26 mouse cellular contexts compared by ENCODE assay signal in genomic region chr6:94598421-94598820, GRCm38 (mm10).
DNase-seq lines count a peak whose midpoint lies in the region; ATAC-seq lines count a peak whose summit lies in the region.
"Had no signal": no experiment of that assay in that cellular context is flagged by ENCODE, and none has a peak within 500 bp of the region (broad histone marks: within the 10 kb centered on the region; RNA-seq: fewer than 3 reads in every experiment).

No protein-coding gene starts in this region.

- peak; percentile 78 for DNase-seq in heart, adult 11 months
- DNase-seq in heart, embryonic 10.5 days (ENCODE audit: low spot score): no peak
- DNase-seq in hindbrain, embryonic 14.5 days (ENCODE audit: low spot score): no peak
- peak; percentile 20 for DNase-seq in adipocyte (ENCODE audit: low spot score)
- DNase-seq in forebrain, embryonic 11.5 days (ENCODE audit: low spot score): no peak
- DNase-seq: adrenal gland, adult 8-10 months; B cell, adult 2 months; cerebellum, adult 11 months; cerebellum, adult 9-10 months; cerebellum, postnatal 36 days; kidney, adult 11 months; kidney, postnatal 25 days; liver; thymus, postnatal 4 days had no signal

- no peak overlapping the region for H3K27ac ChIP-seq in heart, embryonic 10.5 days
- no peak overlapping the region for H3K27ac ChIP-seq in hindbrain, embryonic 16.5 days (ENCODE audit: low read depth, low read length)
- H3K27ac ChIP-seq in hindbrain, embryonic 14.5 days: no peak overlapping the region
- peak overlapping the region; percentile 1; the same call in 1 of the 2 replicates for H3K27ac ChIP-seq in limb, embryonic 15.5 days
- H3K27ac ChIP-seq in forebrain, embryonic 11.5 days (ENCODE audit: low read depth, low read length): no peak overlapping the region
- H3K27ac ChIP-seq: embryonic facial prominence, embryonic 12.5 days; forebrain, embryonic 10.5 days; hindbrain, embryonic 12.5 days; kidney, embryonic 15.5 days; lung, embryonic 15.5 days had no signal

- peaks cover 70% of the 10 kb centered on the region for H3K4me1 ChIP-seq in heart, embryonic 10.5 days
- no peaks in the 10 kb centered on the region for H3K4me1 ChIP-seq in hindbrain, embryonic 16.5 days (ENCODE audit: control insufficient read depth, insufficient read depth, low read depth, low read length)
- H3K4me1 ChIP-seq in hindbrain, embryonic 14.5 days (replicated peaks; ENCODE audit: control insufficient read depth, insufficient read depth, low read length): peaks cover 18% of the 10 kb centered on the region; the same call in 1 of the 2 replicates
- peaks cover 29% of the 10 kb centered on the region for H3K4me1 ChIP-seq in limb, embryonic 15.5 days
- H3K4me1 ChIP-seq in forebrain, embryonic 11.5 days (replicated peaks; ENCODE audit: control insufficient read depth, insufficient read depth, low read length): no peaks in the 10 kb centered on the region; the same call in 1 of the 2 replicates
- H3K4me1 ChIP-seq: lung, embryonic 15.5 days had no signal

- no peaks in the 10 kb centered on the region for H3K9me3 ChIP-seq in heart, embryonic 10.5 days
- no peaks in the 10 kb centered on the region for H3K9me3 ChIP-seq in hindbrain, embryonic 16.5 days (ENCODE audit: control insufficient read depth, low read length)
- no peaks in the 10 kb centered on the region for H3K9me3 ChIP-seq in hindbrain, embryonic 14.5 days (ENCODE audit: control insufficient read depth, low read length)
- H3K9me3 ChIP-seq in limb, embryonic 15.5 days: no peaks in the 10 kb centered on the region
- H3K9me3 ChIP-seq in forebrain, embryonic 11.5 days (ENCODE audit: control insufficient read depth, low read length): no peaks in the 10 kb centered on the region
- H3K9me3 ChIP-seq: embryonic facial prominence, embryonic 12.5 days; forebrain, embryonic 10.5 days; hindbrain, embryonic 12.5 days; kidney, embryonic 15.5 days; lung, embryonic 15.5 days had no signal

- 71% methylated on average over 12 of the region's 12 CpGs for WGBS in heart, embryonic 10.5 days
- WGBS in hindbrain, embryonic 16.5 days: 81% methylated on average over 12 of the region's 12 CpGs
- WGBS in hindbrain, embryonic 14.5 days: 71% methylated on average over 12 of the region's 12 CpGs
- WGBS in limb, embryonic 15.5 days: 62% methylated on average over 12 of the region's 12 CpGs
- WGBS in forebrain, embryonic 11.5 days: 94% methylated on average over 12 of the region's 12 CpGs

- no peak overlapping the region for H3K4me3 ChIP-seq in heart, embryonic 10.5 days
- H3K4me3 ChIP-seq in hindbrain, embryonic 16.5 days (ENCODE audit: low read length): no peak overlapping the region
- no peak overlapping the region for H3K4me3 ChIP-seq in hindbrain, embryonic 14.5 days (replicated peaks; ENCODE audit: low read length)
- no peak overlapping the region for H3K4me3 ChIP-seq in limb, embryonic 15.5 days
- no peak overlapping the region for H3K4me3 ChIP-seq in forebrain, embryonic 11.5 days (ENCODE audit: low read depth, low read length)
- H3K4me3 ChIP-seq: embryonic facial prominence, embryonic 12.5 days; forebrain, embryonic 10.5 days; hindbrain, embryonic 12.5 days; kidney, embryonic 15.5 days; lung, embryonic 15.5 days had no signal

- no peaks in the 10 kb centered on the region for H3K27me3 ChIP-seq in heart, embryonic 10.5 days (ENCODE audit: insufficient read depth, poor library complexity, severe bottlenecking)
- H3K27me3 ChIP-seq in hindbrain, embryonic 16.5 days (replicated peaks; ENCODE audit: control insufficient read depth, insufficient read depth, low read length): no peaks in the 10 kb centered on the region
- no peaks in the 10 kb centered on the region for H3K27me3 ChIP-seq in hindbrain, embryonic 14.5 days (ENCODE audit: control insufficient read depth, insufficient read depth, low read length)
- H3K27me3 ChIP-seq in limb, embryonic 15.5 days: no peaks in the 10 kb centered on the region
- H3K27me3 ChIP-seq in forebrain, embryonic 11.5 days (ENCODE audit: control insufficient read depth, insufficient read depth, low read length): no peaks in the 10 kb centered on the region
- H3K27me3 ChIP-seq: embryonic facial prominence, embryonic 12.5 days; hindbrain, embryonic 12.5 days; kidney, embryonic 15.5 days; lung, embryonic 15.5 days had no signal

- H3K4me2 ChIP-seq in hindbrain, embryonic 16.5 days (ENCODE audit: low read length): no peak overlapping the region
- no peak overlapping the region for H3K4me2 ChIP-seq in hindbrain, embryonic 14.5 days (replicated peaks)
- H3K4me2 ChIP-seq in limb, embryonic 15.5 days: no peak overlapping the region
- no peak overlapping the region for H3K4me2 ChIP-seq in forebrain, embryonic 11.5 days (ENCODE audit: low read depth, low read length, severe bottlenecking)
- H3K4me2 ChIP-seq: embryonic facial prominence, embryonic 12.5 days; hindbrain, embryonic 12.5 days; kidney, embryonic 15.5 days; lung, embryonic 15.5 days; midbrain, embryonic 11.5 days had no signal

- H3K36me3 ChIP-seq in heart, embryonic 10.5 days: peaks cover 20% of the 10 kb centered on the region; the same call in 1 of the 2 replicates
- H3K36me3 ChIP-seq in hindbrain, embryonic 16.5 days (ENCODE audit: control insufficient read depth, insufficient read depth, low read length): 0 out of 2 replicates have a peak, but pooled peaks cover 3% of the 10 kb centered on the region
- H3K36me3 ChIP-seq in hindbrain, embryonic 14.5 days (replicated peaks; ENCODE audit: control insufficient read depth, insufficient read depth): peaks cover 9% of the 10 kb centered on the region
- peaks cover 17% of the 10 kb centered on the region; the same call in 1 of the 2 replicates for H3K36me3 ChIP-seq in limb, embryonic 15.5 days
- no peaks in the 10 kb centered on the region; the same call in none of the 2 replicates for H3K36me3 ChIP-seq in forebrain, embryonic 11.5 days (ENCODE audit: control insufficient read depth, insufficient read depth, low read length)
- H3K36me3 ChIP-seq: lung, embryonic 15.5 days had no signal

- ATAC-seq in hindbrain, embryonic 16.5 days: peak; percentile 18; the same call in 1 of the 2 replicates
- ATAC-seq in hindbrain, embryonic 14.5 days (ENCODE audit: low FRiP score): no peak
- ATAC-seq in limb, embryonic 15.5 days (ENCODE audit: insufficient number of reproducible peaks, low FRiP score, low TSS enrichment, low read depth): 0 out of 2 replicates have a peak, but pooled peaks have one; percentile 18
- no peak for ATAC-seq in forebrain, embryonic 11.5 days (replicated peaks; ENCODE audit: low FRiP score)
- ATAC-seq: activated CD4-positive, CD25-positive, alpha-beta regulatory T cell, adult 4 months; forebrain, embryonic 16.5 days; inflammation-experienced regulatory T-cells, adult 6 months; midbrain, embryonic 16.5 days had no signal

- H3K9ac ChIP-seq in hindbrain, embryonic 16.5 days (ENCODE audit: low read depth, low read length): no peak overlapping the region
- H3K9ac ChIP-seq in hindbrain, embryonic 14.5 days: no peak overlapping the region
- no peak overlapping the region for H3K9ac ChIP-seq in limb, embryonic 15.5 days
- no peak overlapping the region for H3K9ac ChIP-seq in forebrain, embryonic 11.5 days (ENCODE audit: low read length)
- H3K9ac ChIP-seq: embryonic facial prominence, embryonic 12.5 days; hindbrain, embryonic 12.5 days; kidney, embryonic 15.5 days; lung, embryonic 15.5 days had no signal

Comparison
In these comparisons a context has a peak if more than half of its experiments do, and no peak if none do; other contexts are left out.
1. DNase-seq: peak in heart, adult 11 months (single experiment) and adipocyte (single experiment); none in heart, embryonic 10.5 days (single experiment), hindbrain, embryonic 14.5 days (single experiment) and forebrain, embryonic 11.5 days (single experiment).
2. ATAC-seq: peak in hindbrain, embryonic 16.5 days (single experiment) and limb, embryonic 15.5 days (single experiment); none in hindbrain, embryonic 14.5 days (single experiment) and forebrain, embryonic 11.5 days (single experiment).